Mouse (Mus musculus): ENCODE measurements around the gene Dennd1b.

- TF ChIP-seq CTCF (conservative IDR thresholded peaks at IDR 0.05; ENCODE audit: low read length) (no peak), NANOG (IDR thresholded peaks at IDR 0.05; ENCODE audit: borderline replicate concordance, low read length) (no peak)
These were observed 89.8 kb downstream of the Dennd1b start for GRCm38 (mm10) chr1:139053003-139053402.

Data from E14TG2a.4 (cell line).